Mouse (Mus musculus): Measurements from ENCODE around the gene Rnaset2a. TPM values are rescaled to one million over a fixed set of nuclear protein-coding genes. Genes with fewer than 3 reads are reported as not detected.
A peak's percentile ranks its signal among the peaks of the same experiment; 100 is the strongest.
"Not testable (repeated sequence)": the region's sequence is repeated elsewhere in the genome, so short reads cannot be mapped to it uniquely, and the experiment has no call there.

The Rnaset2a gene
- 10 to 100 TPM; 15.6 to 19.2 TPM for total RNA-seq (2021)
- long read RNA-seq, experiment 1, transcript Rnaset2a-201 (9 exons, 1,793 nt): major isoform, 31 of 33 reads
- long read RNA-seq, experiment 1, partial matches to known transcripts: 1 of 33 reads
- long read RNA-seq, experiment 1, other reads (novel, unspliced or antisense): 0 of 33 reads
- long read RNA-seq, experiment 2, transcript Rnaset2a-201 (9 exons, 1,793 nt): major isoform, 30 of 39 reads
- long read RNA-seq, experiment 2, partial matches to known transcripts: 2 of 39 reads
- long read RNA-seq, experiment 2, other reads (novel, unspliced or antisense): 5 of 39 reads

DNA sequence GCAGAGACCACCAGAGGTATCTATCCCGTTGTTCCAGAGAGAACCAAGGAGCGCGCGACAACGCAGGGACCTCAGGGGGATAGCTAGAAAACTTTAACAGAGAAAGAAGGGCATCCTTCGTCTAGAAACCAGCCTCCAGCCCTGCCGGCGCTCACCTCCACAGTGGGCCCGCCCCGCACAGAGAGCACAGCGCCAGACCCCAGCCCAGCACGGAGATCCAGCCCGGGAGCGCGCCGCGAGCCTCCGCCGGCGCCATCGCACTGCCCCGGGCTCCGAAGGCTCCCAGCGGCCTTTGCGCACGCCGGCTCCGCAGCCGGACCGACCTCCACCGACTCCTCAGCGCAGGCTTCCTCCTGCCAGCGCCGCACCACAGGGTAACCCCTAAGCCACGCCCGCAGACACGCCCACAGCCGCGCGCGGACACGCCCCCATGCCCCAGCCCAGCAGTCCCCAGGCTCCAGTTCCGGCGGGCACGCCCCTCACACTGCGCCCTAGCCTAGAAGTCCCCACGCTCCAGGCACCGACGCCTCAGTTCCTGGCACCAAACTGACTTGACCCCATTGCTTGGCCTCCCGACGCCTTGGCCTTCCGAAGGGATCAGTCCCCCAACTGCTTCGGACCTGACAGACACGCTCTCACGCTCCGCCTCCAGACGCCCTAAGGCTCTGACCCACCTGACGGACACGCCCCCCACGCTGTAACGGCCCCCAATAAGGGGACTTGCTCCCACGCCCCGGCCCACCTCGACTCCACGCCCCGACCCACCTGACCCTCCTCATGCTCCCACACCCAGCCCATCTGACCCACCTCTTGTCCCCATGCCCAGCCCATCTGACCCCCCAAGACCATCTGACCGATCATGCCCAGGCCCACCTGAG lies at the start of gene Rnaset2a, which contains the start of gene Gm49673:
Gene Rnaset2a, minus strand, starts transcription at position 659 of the 878 bp plus-strand sequence.
Gene Gm49673, minus strand, starts transcription at position 350 of the 878 bp plus-strand sequence.
- peak; percentile 10 for DNase-seq

DNA sequence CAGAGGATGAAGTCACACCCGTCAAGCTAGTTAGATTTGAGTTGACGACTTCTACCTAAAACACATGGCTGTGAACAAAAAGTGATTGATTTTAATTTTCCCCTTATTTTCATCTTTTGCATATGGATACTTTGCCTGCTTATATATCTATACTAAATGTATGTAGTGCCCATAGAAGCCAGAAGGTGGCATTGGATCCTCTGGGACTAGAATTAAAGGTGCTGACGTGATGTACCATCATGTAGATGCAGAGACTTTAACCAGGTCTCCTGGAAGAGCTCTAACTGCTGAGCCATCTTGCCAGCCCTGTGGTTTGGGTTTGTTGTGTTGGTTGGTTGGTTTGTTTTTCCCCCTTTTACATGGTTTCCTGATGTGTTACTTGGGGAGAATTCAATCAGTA lies 49.8 kb upstream of the Rnaset2a start:
- no peak for DNase-seq

GRCm38 (mm10) chr17:8195685-8196376 lies 47.9 kb upstream of the Rnaset2a start:
- no peak for DNase-seq

DNA sequence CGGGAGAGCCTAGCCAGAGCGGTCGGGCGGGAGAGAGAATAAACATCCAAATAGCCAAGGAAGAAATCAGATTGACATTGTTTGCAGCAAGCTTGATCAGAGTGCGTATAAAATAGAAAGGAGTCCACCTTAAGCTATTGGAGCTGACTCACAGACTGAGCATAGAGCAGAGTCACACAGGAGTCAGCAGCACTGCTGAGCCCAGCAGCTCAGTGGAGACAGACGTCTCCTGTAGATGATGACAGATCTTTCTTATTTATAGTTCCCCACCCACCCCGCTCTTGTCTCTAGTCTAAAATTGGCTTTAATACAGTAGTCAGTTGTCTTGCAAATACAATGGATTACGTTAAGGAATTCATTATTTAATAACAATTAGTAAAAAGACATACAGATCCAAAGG lies 45.8 kb upstream of the Rnaset2a start:
- no peak for DNase-seq

DNA sequence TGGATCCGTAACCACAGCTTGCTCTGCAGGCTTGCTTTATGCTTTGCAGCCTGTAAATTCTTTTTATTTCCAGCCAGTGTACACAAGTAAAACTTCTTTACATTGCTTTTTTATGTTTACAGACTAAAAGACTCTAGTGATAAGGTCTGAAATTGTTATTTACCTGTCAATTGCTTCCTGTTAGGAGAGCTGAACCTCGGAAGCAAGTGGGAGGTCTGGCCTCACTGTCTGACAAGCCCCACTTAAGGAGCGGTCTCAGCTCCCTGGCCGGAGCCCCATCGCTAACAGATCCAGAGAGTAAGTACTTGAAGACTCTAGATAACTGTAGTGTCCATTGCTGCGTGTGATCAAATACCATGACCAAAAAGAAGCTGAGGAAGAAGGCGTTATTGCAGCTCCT lies 36.3 kb upstream of the Rnaset2a start:
- DNase-seq: no peak

- no peak for DNase-seq
Observed at GRCm38 (mm10) chr17:8183815-8184214, 35.9 kb upstream of the Rnaset2a start.

GRCm38 (mm10) chr17:8177090-8177489 lies 29.2 kb upstream of the Rnaset2a start:
- no peak for DNase-seq

GRCm38 (mm10) chr17:8171081-8171480 lies 23.2 kb upstream of the Rnaset2a start:
- no peak for DNase-seq

- no peak for DNase-seq
Observed at GRCm38 (mm10) chr17:8170331-8170730, 22.4 kb upstream of the Rnaset2a start.

- DNase-seq: not testable (repeated sequence)
Observed at GRCm38 (mm10) chr17:8167436-8167835, 19.5 kb upstream of the Rnaset2a start.

DNA sequence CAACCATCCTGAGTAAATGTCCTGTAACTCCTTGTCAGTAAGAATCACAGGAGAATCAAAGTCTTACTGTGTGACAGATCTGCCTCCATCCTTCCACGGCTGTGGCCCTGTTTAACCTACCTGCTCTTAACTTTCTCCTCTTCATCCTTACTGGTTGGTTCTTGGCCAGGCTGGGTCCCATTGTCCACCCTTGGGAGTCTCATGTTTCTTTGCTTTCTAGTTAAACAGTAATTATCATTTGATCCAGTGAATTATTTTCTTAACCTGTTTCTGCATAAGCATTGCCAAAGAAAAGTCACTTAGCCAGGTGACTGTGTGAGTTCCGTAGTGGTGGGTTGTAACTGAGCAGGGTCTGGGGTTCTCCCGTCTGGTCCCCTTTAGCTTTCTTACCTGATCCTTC lies 18.6 kb upstream of the Rnaset2a start:
- not testable (repeated sequence) for DNase-seq

DNA sequence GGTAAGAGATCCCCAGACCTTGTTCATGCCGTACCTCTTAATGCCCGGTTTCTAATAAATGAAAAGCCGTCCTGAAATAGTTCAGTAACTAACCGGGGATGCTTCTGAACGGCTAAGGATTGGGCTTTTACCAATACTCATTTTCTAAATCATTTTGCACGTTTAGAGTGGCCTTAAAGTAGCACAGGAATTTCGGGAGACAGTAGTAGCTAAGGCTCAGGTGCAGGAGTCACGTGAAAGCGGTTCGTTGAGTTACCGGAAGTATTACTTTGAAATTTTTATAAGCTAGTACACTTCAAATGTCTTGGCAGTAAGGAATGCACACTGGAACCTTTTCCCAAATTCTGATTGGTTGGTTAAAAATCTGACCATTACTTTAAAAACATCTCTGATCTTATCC lies 18.1 kb upstream of the Rnaset2a start:
- DNase-seq: not testable (repeated sequence)

- DNase-seq: peak; percentile 12
Observed at GRCm38 (mm10) chr17:8165608-8165945, 17.7 kb upstream of the Rnaset2a start.

- DNase-seq: not testable (repeated sequence)
Observed at GRCm38 (mm10) chr17:8164701-8165607, 17.1 kb upstream of the Rnaset2a start, which contains the start of gene Fgfr1op. Gene Fgfr1op, plus strand, starts transcription at chr17:8165501.

- DNase-seq: peak; percentile 16
Observed at GRCm38 (mm10) chr17:8160969-8161368, 13.1 kb upstream of the Rnaset2a start.

DNA sequence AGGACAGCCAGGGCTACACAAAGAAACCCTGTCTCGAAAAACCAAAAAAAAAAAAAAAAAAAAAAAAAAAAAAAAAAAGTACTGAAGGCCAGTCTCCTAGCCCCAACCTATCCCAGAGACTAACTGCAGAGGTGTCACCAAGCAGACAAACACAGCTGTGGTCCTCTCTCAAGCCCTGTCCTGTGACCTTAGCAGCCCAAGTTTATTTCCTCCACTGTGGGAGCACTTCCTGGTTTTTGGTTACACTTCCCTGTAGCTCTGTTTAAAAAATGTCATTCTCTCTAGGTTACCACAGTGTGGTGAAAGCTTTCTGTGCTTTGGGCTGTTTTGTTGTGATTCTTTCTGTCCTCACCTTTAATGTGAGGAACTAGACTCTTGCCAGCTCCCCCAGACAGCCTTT lies 10.7 kb upstream of the Rnaset2a start:
- not testable (repeated sequence) for DNase-seq

DNA sequence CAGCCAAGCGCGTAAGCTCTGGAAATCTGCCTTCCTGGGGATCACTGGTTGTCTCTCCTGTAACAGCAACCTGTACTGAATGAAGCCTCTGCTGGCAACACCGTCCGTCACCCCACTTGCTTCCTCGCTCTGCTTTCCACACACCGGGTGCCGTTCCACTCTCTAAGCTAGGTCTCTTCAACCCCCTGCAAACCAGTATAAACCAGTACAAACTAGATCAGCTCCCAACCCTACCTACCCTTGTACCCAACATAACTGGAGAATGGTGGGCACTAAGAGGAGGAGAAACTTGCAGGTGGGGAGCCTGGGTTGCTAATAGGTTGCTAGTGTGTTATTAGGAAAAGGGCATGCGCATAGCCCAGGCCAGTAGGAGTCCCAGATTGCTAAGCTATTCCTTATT lies 8.1 kb upstream of the Rnaset2a start:
- not testable (repeated sequence) for DNase-seq

- DNase-seq: not testable (repeated sequence)
Observed at GRCm38 (mm10) chr17:8155010-8155409, 7.1 kb upstream of the Rnaset2a start.

DNA sequence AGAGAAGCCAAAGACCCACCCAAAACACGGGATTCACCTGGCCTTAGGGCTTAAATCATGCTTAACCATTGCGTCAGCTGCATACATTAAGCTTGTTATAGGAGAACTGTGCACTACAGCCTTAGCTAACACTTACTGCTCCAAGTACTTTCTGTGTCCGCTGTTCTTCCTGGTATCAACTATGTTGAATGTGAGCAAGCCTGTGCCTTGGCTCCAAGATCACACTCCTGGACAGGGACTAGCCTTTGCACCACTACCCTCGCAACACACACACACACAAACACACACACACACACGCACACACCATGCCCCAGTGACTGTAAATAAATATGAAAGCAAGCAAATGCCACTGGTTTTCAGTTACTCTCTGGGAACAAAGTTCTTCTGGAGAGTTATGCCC lies 966 bp downstream of the Rnaset2a start:
- not testable (repeated sequence) for DNase-seq

DNA sequence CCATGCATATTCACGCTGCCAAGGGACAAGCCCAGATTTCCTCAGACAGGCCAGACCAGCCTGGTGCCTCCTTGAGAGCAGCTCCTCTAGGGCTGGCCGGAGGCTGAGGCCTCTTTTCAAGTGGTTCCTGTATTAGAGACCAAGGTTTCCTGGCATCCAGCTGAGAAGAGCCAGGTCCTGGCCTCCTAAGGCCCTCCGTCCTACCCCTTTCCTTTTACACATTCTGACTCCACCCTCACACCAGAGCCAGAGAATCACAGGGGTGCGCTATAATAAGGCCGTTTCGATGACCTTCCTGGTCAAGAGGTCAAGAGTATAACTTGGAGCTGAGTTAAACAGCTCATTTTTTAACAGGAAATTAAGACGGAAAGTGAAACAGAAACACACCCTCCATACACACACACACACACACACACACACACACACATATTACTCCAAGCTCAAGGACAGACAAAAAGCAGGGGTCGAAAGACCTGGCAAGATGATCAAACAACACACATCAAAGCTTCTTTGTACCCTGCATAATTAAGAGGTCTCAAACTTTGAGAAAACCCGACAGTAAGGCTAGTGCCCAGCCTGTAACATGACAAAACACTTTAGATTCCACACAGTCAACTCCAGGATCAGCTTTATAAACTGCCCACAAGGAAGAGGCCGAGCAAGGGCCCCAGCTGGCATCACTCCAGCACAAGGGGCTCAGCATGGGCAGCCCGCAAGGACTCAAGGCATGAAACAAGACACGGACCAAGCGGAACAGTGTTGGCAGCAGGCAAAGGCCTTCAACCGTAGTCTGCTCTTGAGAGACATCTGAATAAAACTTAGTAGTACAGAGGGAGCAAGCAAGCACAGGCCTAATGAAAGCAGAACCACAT lies 3.9 kb downstream of the Rnaset2a start:
- not testable (repeated sequence) for DNase-seq

Data from gastrocnemius, postnatal 10 days (tissue).